Mouse (Mus musculus): ENCODE measurements around the gene Mttp.

Mttp gene

DNA sequence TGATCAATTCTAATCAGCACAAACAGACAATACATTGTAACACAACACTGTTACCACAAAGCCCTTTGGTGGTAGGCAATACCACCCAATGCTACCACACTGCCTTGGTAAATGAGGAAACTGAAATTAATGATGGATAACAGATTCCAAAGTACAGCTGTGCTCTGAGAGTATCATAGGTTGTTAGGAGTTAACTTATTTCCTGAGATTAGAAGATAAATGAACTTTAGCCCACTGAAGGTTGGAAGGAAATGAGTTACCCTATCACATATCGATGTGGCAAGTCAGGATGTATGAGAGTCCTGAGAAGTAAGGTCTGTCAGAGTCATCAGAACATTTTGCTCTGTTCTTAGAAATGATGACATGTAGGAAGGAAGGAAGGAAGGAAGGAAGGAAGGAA, 10.2 kb downstream of the Mttp start:
- DNase-seq (ENCODE audit: low read depth, low spot score) = no peak

GRCm38 (mm10) chr3:138133916-138134315, 10.9 kb downstream of the Mttp start:
- no peak for DNase-seq (ENCODE audit: low read depth, low spot score)

DNA sequence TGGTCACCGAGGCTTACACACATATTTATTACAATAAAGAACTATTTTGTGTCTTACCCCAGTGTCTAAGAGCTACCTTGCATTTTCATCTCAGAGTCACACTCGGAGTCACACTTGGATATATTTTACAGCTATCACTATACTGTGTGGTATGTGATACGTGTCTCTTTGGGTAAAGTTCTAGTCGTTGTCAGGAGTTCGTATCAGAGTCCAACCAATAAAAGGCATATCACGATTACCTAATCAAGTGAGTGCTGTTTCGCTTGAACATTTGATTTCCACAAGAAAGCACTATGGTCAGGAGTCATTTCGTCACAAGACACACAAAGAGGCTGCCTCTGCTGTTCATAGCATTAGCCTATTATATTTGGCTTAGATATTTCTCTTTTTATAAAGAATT, 11.3 kb downstream of the Mttp start:
- DNase-seq (ENCODE audit: low read depth, low spot score) = no peak

DNA sequence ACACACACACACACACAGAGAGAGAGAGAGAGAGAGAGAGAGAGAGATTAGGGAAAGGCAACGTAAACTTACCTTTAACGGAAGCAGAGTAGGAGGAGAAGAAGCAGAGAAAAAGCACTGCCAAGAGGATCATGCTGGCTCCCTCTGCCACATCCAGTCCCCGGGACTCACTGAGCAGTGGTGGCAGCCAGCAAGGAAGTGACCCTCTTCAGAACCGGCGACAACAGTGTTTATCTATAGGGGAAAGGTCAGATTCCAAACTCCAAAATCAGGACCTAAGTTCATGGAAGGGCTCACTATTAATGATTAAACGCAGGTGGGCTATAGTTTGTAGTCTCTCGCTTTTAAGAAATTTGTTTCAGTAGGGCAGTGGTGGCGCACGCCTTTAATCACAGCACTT, 13.6 kb downstream of the Mttp start:
- DNase-seq (ENCODE audit: low read depth, low spot score) = no peak

GRCm38 (mm10) chr3:138130692-138131091, 14.1 kb downstream of the Mttp start:
- DNase-seq (ENCODE audit: low read depth, low spot score) = no peak

DNA sequence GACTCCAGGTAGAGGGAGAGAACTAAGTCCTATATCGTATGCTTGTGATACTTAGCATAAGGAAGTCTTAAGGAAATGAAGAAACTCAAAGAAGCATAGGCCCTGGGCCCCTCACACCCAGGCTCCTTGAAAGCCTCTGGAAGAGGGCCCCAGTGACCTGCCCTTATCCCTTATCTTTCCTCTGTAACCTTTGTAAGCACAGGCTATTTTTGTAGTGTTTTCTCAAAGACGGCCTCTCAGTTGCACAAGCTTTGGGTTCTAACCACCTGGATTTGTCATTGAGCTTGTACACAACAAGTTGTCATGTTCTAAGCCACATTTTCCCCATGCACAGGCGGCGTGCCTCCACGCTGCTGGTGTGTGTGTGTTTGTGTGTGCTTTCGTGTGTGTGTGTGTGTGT, 15.7 kb downstream of the Mttp start:
- DNase-seq (ENCODE audit: low read depth, low spot score) = no peak

DNA sequence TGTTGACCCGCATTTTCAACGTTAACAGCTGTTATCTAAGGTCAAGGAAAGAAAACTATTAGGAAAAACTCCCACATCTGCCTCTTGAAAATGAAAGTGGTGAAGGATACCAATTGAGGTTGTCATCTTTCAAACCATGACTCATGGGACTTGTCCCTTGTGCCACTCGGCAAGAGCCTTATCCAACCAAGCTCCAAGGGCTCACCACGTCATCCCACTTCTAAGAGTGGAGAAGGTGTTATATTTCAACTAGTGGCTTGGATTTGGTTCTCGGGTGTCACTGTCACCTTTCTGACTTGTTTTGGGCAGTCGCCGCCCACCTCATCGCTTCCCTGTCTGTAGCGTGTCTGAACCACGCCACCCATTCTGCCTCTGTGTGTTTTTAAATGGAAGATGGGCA, 20.9 kb downstream of the Mttp start:
- DNase-seq (ENCODE audit: low read depth, low spot score) = no peak

- DNase-seq (ENCODE audit: low read depth, low spot score) = no peak
These were observed 23.3 kb downstream of the Mttp start for GRCm38 (mm10) chr3:138121461-138121860.

DNA sequence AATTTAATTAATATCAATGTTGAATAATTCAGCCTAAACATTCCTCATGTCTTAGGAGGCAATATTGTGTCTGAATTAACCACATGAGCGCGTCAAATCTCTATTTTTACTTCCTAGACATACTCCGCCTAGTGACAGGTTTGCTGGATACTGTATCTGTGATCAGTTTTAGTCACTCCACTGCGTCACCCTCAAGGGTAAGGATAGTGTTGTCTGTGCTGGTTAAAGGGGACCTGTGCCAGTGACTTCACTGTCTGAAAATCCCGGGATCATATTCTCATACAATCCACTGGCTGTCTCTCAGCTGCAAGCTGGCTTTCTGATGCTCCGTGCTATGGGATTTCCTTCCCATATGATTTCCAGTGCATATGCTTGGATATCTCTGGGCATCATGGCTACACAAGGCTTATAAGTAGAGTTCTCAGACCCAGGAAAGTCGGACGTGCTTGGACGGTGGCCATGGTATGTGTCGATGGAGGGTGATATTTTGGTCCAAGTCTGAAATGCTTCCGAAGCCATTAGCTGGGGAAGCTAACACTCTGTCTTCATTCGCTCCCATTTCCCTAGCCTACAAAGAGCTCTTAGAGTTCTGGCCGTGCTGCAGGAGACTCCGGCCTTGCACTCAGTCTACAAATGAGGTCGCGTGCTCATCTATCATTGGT, 25.2 kb downstream of the Mttp start:
- no peak for DNase-seq (ENCODE audit: low read depth, low spot score)

DNA sequence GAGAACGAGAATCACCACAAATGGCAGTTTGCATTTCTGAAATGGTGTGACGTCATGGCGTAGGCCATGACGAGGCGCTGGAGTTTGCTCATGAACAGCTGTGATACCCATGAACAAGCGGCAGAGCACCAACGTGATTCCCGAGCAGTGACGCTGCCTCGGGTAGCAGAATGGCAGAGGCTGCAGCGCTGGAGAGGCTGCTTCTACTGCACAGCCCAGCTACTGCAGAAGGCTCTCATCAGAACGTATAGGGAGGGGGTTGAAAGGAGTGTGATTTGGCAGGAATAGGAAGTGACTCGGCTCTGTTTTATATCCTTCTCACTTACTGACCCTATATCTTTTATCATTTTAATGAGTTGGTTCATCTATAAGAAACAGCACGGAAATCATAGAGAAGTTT, 25.9 kb downstream of the Mttp start:
- peak; percentile 27 for DNase-seq (ENCODE audit: low read depth, low spot score)

DNA sequence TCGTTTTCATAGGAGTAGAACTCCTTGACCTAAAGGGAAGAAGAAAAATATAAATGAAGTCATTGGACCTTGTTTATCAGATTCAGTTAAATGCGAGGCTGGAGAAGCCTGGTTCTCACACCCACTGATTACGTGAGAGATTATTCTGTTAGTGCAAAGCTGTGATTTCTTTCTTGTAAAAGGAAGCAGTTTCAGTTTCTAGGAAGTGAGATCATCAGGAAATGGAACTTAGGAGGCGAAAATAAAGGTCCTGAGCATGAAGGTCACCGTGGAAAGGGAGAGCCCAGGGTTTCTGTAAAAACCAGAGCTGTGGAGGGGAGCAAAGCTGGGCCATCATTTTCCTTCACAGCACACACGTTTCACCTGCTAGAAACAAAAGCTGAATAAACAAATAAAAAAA, 26.4 kb downstream of the Mttp start:
- no peak for DNase-seq (ENCODE audit: low read depth, low spot score)

DNA sequence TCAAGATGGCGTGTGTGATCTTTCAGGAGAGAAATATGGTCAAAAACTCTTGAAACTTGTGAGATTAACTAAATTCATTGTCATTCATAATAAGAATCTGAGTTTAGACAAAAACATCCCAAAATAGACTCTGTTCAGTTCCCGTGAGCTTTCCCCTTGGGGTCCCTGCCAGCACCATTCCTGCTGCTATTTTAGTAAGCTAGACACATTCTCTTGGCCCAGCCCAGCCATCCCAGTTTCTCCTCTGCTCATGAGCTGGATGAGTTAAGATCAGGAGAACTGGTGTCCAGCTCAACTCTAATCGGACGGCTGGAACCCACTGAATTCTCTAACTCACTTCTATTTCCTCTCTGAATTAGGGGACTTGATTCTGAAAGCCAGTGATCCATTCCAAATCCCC, 27.9 kb downstream of the Mttp start:
- no peak for DNase-seq (ENCODE audit: low read depth, low spot score)

GRCm38 (mm10) chr3:138114106-138114505, 30.7 kb downstream of the Mttp start:
- DNase-seq (ENCODE audit: low read depth, low spot score) = no peak

- no peak for DNase-seq (ENCODE audit: low read depth, low spot score)
These were observed 33.6 kb downstream of the Mttp start for GRCm38 (mm10) chr3:138110910-138111782.

DNA sequence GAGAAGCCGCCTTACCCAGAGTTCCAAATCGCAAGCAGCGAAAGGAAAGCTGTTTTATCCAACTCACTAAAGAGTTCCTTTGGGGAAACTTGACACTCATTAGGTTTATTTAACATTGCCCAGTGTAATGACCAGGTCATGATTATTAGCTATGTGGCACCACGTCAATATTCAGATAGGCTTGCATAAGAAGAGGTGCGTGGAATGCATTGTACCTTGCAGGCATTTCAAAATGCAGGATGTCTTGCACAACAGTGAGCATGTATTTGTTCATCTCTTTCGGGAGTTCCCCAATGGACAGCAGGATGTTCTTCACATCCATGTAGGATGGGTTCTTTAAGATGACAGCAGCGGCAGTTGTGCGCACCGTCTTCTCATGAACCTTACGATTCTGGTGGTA, 37.9 kb downstream of the Mttp start:
- DNase-seq (ENCODE audit: low read depth, low spot score) = no peak

- DNase-seq (ENCODE audit: low read depth, low spot score) = no peak
These were observed 39.7 kb downstream of the Mttp start for GRCm38 (mm10) chr3:138105056-138105455.

- DNase-seq (ENCODE audit: low read depth, low spot score) = no peak
These were observed 41.1 kb downstream of the Mttp start for GRCm38 (mm10) chr3:138103690-138104089.

DNA sequence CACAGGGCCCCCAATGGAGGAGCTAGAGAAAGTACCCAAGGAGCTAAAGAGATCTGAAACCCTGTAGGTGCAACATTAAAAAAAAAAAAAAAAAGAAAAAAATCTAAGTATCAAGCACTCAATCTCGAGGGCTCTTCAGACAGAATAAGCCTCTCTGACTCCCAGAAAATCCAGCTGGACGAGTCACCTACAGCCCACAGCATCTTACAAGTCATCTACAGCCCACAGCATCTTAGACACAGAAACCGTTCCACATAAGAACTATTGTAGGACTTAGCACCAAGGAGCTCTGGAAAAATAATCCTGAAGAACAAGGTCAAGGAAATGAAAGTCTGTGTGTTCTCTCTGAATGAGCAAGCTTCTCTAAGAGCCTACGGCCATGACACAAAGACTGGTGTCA, 42.8 kb downstream of the Mttp start:
- no peak for DNase-seq (ENCODE audit: low read depth, low spot score)

DNA sequence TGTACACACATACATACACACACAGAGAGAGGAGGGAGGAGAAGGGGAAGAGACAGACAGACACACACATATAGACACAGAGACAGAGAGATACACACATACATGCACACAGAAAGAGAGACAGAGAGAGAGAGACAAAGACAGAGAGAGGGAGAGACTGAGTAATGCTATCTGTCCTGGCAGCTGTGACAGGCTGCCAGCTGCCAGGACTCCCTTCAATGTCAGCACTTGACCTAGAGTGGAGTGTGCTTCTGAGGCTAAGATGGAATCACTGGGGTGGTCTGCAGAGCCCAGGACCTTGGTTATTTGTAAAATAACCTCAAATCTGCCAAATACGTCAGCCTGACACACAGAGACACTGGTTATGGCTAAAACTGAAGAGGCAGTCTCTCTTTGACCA, 47.0 kb downstream of the Mttp start:
- no peak for DNase-seq (ENCODE audit: low read depth, low spot score)

DNA sequence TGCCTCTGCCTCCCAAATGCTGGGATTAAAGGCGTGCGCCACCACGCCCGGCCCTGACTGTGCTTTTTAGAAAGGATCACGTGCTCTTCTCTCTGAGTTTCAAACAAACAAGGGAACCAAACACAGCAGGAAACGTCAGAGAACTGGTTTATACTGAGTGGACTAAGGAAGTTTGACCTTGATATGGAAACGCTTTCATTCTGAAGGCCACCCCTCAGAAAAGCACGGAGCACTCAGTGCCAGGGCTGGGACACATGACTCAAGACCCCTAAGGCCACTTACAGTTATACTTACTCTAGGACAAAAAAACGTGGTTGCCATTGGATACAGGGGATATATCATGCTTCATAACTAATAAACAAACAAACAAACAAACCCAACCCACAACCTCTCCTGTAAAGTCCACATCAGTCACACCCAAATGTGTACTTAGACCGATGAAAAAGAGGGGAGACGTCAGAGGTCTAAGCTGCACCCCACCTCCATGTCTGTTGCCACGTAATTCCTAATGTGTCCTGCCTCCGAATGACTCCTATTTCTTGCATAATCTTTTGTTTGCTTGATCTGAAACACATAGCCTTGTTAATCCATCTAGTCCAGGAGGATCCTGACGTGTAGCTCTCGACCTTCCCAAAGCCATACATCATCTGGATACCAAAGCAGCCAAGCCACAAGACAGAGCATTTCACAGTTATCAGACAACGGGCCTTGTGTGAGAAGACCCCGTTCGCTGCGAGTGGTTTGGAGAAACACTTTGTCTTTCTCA, 48.3 kb downstream of the Mttp start:
- no peak for DNase-seq (ENCODE audit: low read depth, low spot score)

GRCm38 (mm10) chr3:138095718-138096117, 49.0 kb downstream of the Mttp start:
- DNase-seq (ENCODE audit: low read depth, low spot score) = peak; percentile 59

- peak; percentile 81 for DNase-seq (ENCODE audit: low read depth, low spot score)
These were observed 49.5 kb downstream of the Mttp start for GRCm38 (mm10) chr3:138095301-138095700.
